ENCODE assay signal across 17 mouse cellular contexts in the genomic region with DNA sequence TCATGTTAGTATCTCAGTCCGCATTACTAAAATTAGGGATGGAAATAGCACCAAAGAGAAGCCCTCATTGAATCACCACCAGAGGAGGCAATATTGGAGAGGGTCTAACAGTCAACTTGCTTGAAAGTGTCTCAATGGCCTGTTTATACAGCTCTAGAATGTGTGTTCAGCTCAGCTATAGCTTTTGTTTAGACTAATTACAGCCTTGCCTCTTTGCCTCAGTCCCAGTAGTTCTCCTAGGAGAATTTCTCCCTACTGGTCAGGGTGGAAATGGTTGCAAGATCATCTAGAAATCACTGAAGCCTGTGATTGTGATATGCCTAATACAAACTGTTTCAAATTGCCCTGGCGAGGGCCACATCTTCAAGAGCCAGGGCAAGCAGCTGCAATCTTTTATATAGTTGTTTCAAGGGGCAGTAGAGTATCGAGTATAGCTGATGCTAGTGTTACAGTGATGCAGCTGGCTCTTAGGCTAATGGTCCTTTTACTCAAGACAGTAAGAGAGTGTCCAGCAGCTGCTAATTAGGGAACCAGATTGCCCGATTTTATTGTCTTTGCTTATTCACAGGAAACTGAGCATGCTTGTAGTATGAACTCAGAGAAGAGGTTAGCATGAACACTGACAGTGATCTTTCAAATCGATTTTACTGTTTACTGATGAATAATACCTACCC. TPM values are rescaled to one million over a fixed set of nuclear protein-coding genes. Genes with fewer than 3 reads are reported as not detected.
A peak's percentile ranks its signal among the peaks of the same experiment; 100 is the strongest.
DNase-seq lines count a peak whose midpoint lies in the region; ATAC-seq lines count a peak whose summit lies in the region.
"Had no signal": no experiment of that assay in that cellular context is flagged by ENCODE, and none has a peak within 500 bp of the region (broad histone marks: within the 10 kb centered on the region; RNA-seq: fewer than 3 reads in every experiment).

No protein-coding gene starts in this region.

- DNase-seq in retina, postnatal 1 day: peak; percentile 86
- DNase-seq in frontal cortex, postnatal 36 days (ENCODE audit: low spot score in 2 of 2): no peak
- DNase-seq: adrenal gland, postnatal 10 days; cerebellum, adult 9-10 months; gastrocnemius, postnatal 10 days; heart, postnatal 14 days; right cerebral cortex, adult 18-20 months had no signal

- no peaks in the 10 kb centered on the region for H3K27me3 ChIP-seq in intestine, embryonic 15.5 days (replicated peaks)
- H3K27me3 ChIP-seq in intestine, embryonic 16.5 days (replicated peaks; ENCODE audit: control insufficient read depth, insufficient read depth, low read length): no peaks in the 10 kb centered on the region
- no peaks in the 10 kb centered on the region for H3K27me3 ChIP-seq in neural tube, embryonic 12.5 days (replicated peaks)
- no peaks in the 10 kb centered on the region for H3K27me3 ChIP-seq in neural tube, embryonic 15.5 days (replicated peaks)
- H3K27me3 ChIP-seq in forebrain, embryonic 15.5 days: no peaks in the 10 kb centered on the region
- H3K27me3 ChIP-seq: limb, embryonic 13.5 days; midbrain, embryonic 13.5 days had no signal

- ATAC-seq in intestine, embryonic 15.5 days: peak; percentile 56
- ATAC-seq in intestine, embryonic 16.5 days: no peak
- ATAC-seq in neural tube, embryonic 12.5 days (ENCODE audit: low FRiP score, low read depth): peak; percentile 65; the same call in 1 of the 2 replicates
- ATAC-seq in neural tube, embryonic 15.5 days (ENCODE audit: low FRiP score): no peak
- ATAC-seq in forebrain, embryonic 15.5 days (replicated peaks): peak; percentile 73
- ATAC-seq: CD4-positive, CD25-positive, alpha-beta regulatory T cell, adult 4 months; midbrain, embryonic 13.5 days had no signal

- H3K36me3 ChIP-seq in intestine, embryonic 15.5 days: no peaks in the 10 kb centered on the region
- no peaks in the 10 kb centered on the region for H3K36me3 ChIP-seq in intestine, embryonic 16.5 days (ENCODE audit: control insufficient read depth, insufficient read depth, low read length)
- no peaks in the 10 kb centered on the region for H3K36me3 ChIP-seq in neural tube, embryonic 12.5 days
- H3K36me3 ChIP-seq in neural tube, embryonic 15.5 days: no peaks in the 10 kb centered on the region
- no peaks in the 10 kb centered on the region for H3K36me3 ChIP-seq in forebrain, embryonic 15.5 days
- H3K36me3 ChIP-seq: heart, embryonic 10.5 days; limb, embryonic 13.5 days; midbrain, embryonic 13.5 days had no signal

- H3K27ac ChIP-seq in intestine, embryonic 15.5 days: no peak overlapping the region
- no peak overlapping the region for H3K27ac ChIP-seq in intestine, embryonic 16.5 days (ENCODE audit: low read length)
- no peak overlapping the region for H3K27ac ChIP-seq in neural tube, embryonic 12.5 days
- H3K27ac ChIP-seq in neural tube, embryonic 15.5 days (replicated peaks): no peak overlapping the region
- H3K27ac ChIP-seq in forebrain, embryonic 15.5 days (replicated peaks): no peak overlapping the region
- H3K27ac ChIP-seq: heart, embryonic 10.5 days; limb, embryonic 13.5 days; macrophage; midbrain, embryonic 13.5 days had no signal

- no peaks in the 10 kb centered on the region for H3K4me1 ChIP-seq in intestine, embryonic 15.5 days (replicated peaks)
- no peaks in the 10 kb centered on the region for H3K4me1 ChIP-seq in intestine, embryonic 16.5 days (ENCODE audit: control insufficient read depth, insufficient read depth, low read length)
- H3K4me1 ChIP-seq in neural tube, embryonic 12.5 days: no peaks in the 10 kb centered on the region
- 0 out of 2 replicates have a peak, but pooled peaks cover 3% of the 10 kb centered on the region for H3K4me1 ChIP-seq in neural tube, embryonic 15.5 days
- no peaks in the 10 kb centered on the region for H3K4me1 ChIP-seq in forebrain, embryonic 15.5 days
- H3K4me1 ChIP-seq: heart, embryonic 10.5 days; limb, embryonic 13.5 days; midbrain, embryonic 13.5 days had no signal

- WGBS in intestine, embryonic 15.5 days: 61% methylated on average over 5 of the region's 5 CpGs
- WGBS in intestine, embryonic 16.5 days: 63% methylated on average over 5 of the region's 5 CpGs
- WGBS in neural tube, embryonic 12.5 days: 75% methylated on average over 5 of the region's 5 CpGs
- WGBS in neural tube, embryonic 15.5 days: 60% methylated on average over 5 of the region's 5 CpGs
- WGBS in forebrain, embryonic 15.5 days: 43% methylated on average over 5 of the region's 5 CpGs

- no peak overlapping the region for H3K4me3 ChIP-seq in intestine, embryonic 15.5 days (replicated peaks)
- H3K4me3 ChIP-seq in intestine, embryonic 16.5 days (ENCODE audit: low read length): no peak overlapping the region
- no peak overlapping the region for H3K4me3 ChIP-seq in neural tube, embryonic 12.5 days
- H3K4me3 ChIP-seq in neural tube, embryonic 15.5 days (replicated peaks): no peak overlapping the region
- H3K4me3 ChIP-seq in forebrain, embryonic 15.5 days: no peak overlapping the region
- H3K4me3 ChIP-seq: heart, embryonic 10.5 days; limb, embryonic 13.5 days; midbrain, embryonic 13.5 days had no signal

- no peak overlapping the region for H3K9ac ChIP-seq in intestine, embryonic 15.5 days
- H3K9ac ChIP-seq in intestine, embryonic 16.5 days (ENCODE audit: low read depth, low read length): no peak overlapping the region
- H3K9ac ChIP-seq in neural tube, embryonic 12.5 days: no peak overlapping the region
- no peak overlapping the region for H3K9ac ChIP-seq in neural tube, embryonic 15.5 days (replicated peaks)
- no peak overlapping the region for H3K9ac ChIP-seq in forebrain, embryonic 15.5 days (replicated peaks)
- H3K9ac ChIP-seq: limb, embryonic 13.5 days; midbrain, embryonic 13.5 days had no signal

- H3K9me3 ChIP-seq in intestine, embryonic 15.5 days: no peaks in the 10 kb centered on the region
- no peaks in the 10 kb centered on the region for H3K9me3 ChIP-seq in intestine, embryonic 16.5 days (ENCODE audit: control insufficient read depth, low read length)
- no peaks in the 10 kb centered on the region for H3K9me3 ChIP-seq in neural tube, embryonic 12.5 days
- H3K9me3 ChIP-seq in neural tube, embryonic 15.5 days (replicated peaks): no peaks in the 10 kb centered on the region
- no peaks in the 10 kb centered on the region for H3K9me3 ChIP-seq in forebrain, embryonic 15.5 days
- H3K9me3 ChIP-seq: heart, embryonic 10.5 days; limb, embryonic 13.5 days; midbrain, embryonic 13.5 days had no signal

- H3K4me2 ChIP-seq in intestine, embryonic 15.5 days (replicated peaks): no peak overlapping the region
- no peak overlapping the region for H3K4me2 ChIP-seq in intestine, embryonic 16.5 days (ENCODE audit: low read depth, low read length)
- no peak overlapping the region for H3K4me2 ChIP-seq in neural tube, embryonic 12.5 days (replicated peaks)
- H3K4me2 ChIP-seq in neural tube, embryonic 15.5 days: no peak overlapping the region
- H3K4me2 ChIP-seq in forebrain, embryonic 15.5 days (replicated peaks): no peak overlapping the region
- H3K4me2 ChIP-seq: limb, embryonic 13.5 days; midbrain, embryonic 13.5 days had no signal

RNA-seq across cellular contexts. Expression of gene Fibin, which starts 27.9 kb away (rescaled TPM):
- polyA plus RNA-seq in intestine, embryonic 15.5 days (2015; fragmentation: Nextera tagmentation; extraction: Ambion mirVana): 26.4 and 31.0 TPM in 2 replicates
- 25.2 and 27.4 TPM in 2 replicates for polyA plus RNA-seq in intestine, embryonic 16.5 days (2015; fragmentation: Nextera tagmentation; extraction: Ambion mirVana)
- polyA plus RNA-seq in neural tube, embryonic 12.5 days (2016; fragmentation: Nextera tagmentation; extraction: Ambion mirVana): 32.7 and 33.6 TPM in 2 replicates
- 15.5 and 16.7 TPM in 2 replicates for polyA plus RNA-seq in neural tube, embryonic 15.5 days (2015; fragmentation: Nextera tagmentation; extraction: Ambion mirVana)
- 1.9 TPM in 2 replicates for polyA plus RNA-seq in forebrain, embryonic 15.5 days (2015; fragmentation: Nextera tagmentation; extraction: Ambion mirVana)
- polyA plus RNA-seq: CD4-positive, CD25-positive, alpha-beta regulatory T cell, adult 4 months; macrophage had no signal

Comparison
In these comparisons a context has a peak if more than half of its experiments do, and no peak if none do; other contexts are left out.
1. ATAC-seq: peak in intestine, embryonic 15.5 days (single experiment), neural tube, embryonic 12.5 days (single experiment) and forebrain, embryonic 15.5 days (single experiment); none in intestine, embryonic 16.5 days (single experiment) and neural tube, embryonic 15.5 days (single experiment).